Mouse (Mus musculus): ENCODE data around the gene Tmem145.
"Not testable (repeated sequence)": the region's sequence is repeated elsewhere in the genome, so short reads cannot be mapped to it uniquely, and the experiment has no call there.

GRCm38 (mm10) chr7:25325431-25325830 is 19.5 kb downstream of the Tmem145 start:
- not testable (repeated sequence) for TF ChIP-seq CTCF (IDR thresholded peaks at IDR 0.05; ENCODE audit: low read depth, low read length); POLR2A (IDR thresholded peaks at IDR 0.05; ENCODE audit: borderline replicate concordance, low read depth, low read length)

Measured in bone marrow macrophage, adult 2 months (primary cell).